Mouse (Mus musculus) heart, postnatal 36 days (tissue): ENCODE measurements around the gene Clcc1. TPM values are rescaled to one million over a fixed set of nuclear protein-coding genes. Genes with fewer than 3 reads are reported as not detected.
A peak's percentile ranks its signal among the peaks of the same experiment; 100 is the strongest.
"Not testable (repeated sequence)": the region's sequence is repeated elsewhere in the genome, so short reads cannot be mapped to it uniquely, and the experiment has no call there.

Source experiments
- DNase-seq, 2 experiments: peaks; one replicate each; pipeline ENCODE4 v3.0.0; 2021 to 2022
- intact Hi-C: fragments of 180-260 bp; cut with DNase I; formaldehyde crosslinking; loops from one replicate; pipeline ENCODE4 v1.15.1; 2025
- total RNA-seq, 2 experiments: library from RNA; stranded (reverse); gene quantifications; 2 replicates each; pipeline ENCODE4 v1.2.3; 2021

Gene Clcc1
- 10 to 100 TPM; 43.0 to 49.1 TPM for total RNA-seq

GRCm38 (mm10) chr3:108653710-108654379, at the start of gene Clcc1:
Gene Clcc1 (plus strand): TSS chr3:108653913.
- intact Hi-C loops = loop anchor here (5.0 to 10.0 kb wide), 2 partner anchors 82 to 239 kb away; partner anchors contain the start of genes Celsr2 and Taf13
- peak; percentile 97 for DNase-seq

GRCm38 (mm10) chr3:108608906-108609305, 44.8 kb upstream of the Clcc1 start:
- no peak for DNase-seq
- intact Hi-C loops = no loop called here

- DNase-seq = no peak
- intact Hi-C loops = no loop called here
Observed at GRCm38 (mm10) chr3:108634761-108635160, 19.0 kb upstream of the Clcc1 start.

GRCm38 (mm10) chr3:108639412-108639811, 14.3 kb upstream of the Clcc1 start:
- intact Hi-C loops = no loop called here
- DNase-seq = no peak

- intact Hi-C loops = no loop called here
- no peak for DNase-seq
Observed at GRCm38 (mm10) chr3:108640998-108641397, 12.7 kb upstream of the Clcc1 start.

GRCm38 (mm10) chr3:108644856-108645255, 8.9 kb upstream of the Clcc1 start:
- DNase-seq = no peak
- intact Hi-C loops = no loop called here

- intact Hi-C loops = no loop called here
- DNase-seq = no peak
Observed at GRCm38 (mm10) chr3:108646036-108646435, 7.7 kb upstream of the Clcc1 start.

- DNase-seq, intact Hi-C loops: not testable (repeated sequence)
Observed at GRCm38 (mm10) chr3:108647681-108648080, 6.0 kb upstream of the Clcc1 start.

GRCm38 (mm10) chr3:108652866-108653642, 659 bp upstream of the Clcc1 start:
- no peak for DNase-seq
- intact Hi-C loops = loop anchor here (5.0 to 10.0 kb wide), 2 partner anchors 81 to 238 kb away; partner anchors contain the start of genes Celsr2 and Taf13

- DNase-seq = no peak
- intact Hi-C loops = loop anchor here (5.0 to 10.0 kb wide), 2 partner anchors 82 to 240 kb away; partner anchors contain the start of genes Celsr2 and Taf13
Observed at GRCm38 (mm10) chr3:108654566-108654965, 853 bp downstream of the Clcc1 start.

GRCm38 (mm10) chr3:108655486-108655885, 1.8 kb downstream of the Clcc1 start:
- DNase-seq = no peak
- intact Hi-C loops = loop anchor here (10.0 kb wide), 1 partner anchor 241 kb away; the partner anchor contains the start of gene Celsr2

GRCm38 (mm10) chr3:108658612-108659011, 4.9 kb downstream of the Clcc1 start:
- DNase-seq = no peak
- intact Hi-C loops = loop anchor here (10.0 kb wide), 1 partner anchor 244 kb away; the partner anchor contains the start of gene Celsr2

GRCm38 (mm10) chr3:108660941-108661340, 7.2 kb downstream of the Clcc1 start:
- intact Hi-C loops = no loop called here

GRCm38 (mm10) chr3:108676616-108677015, 22.9 kb downstream of the Clcc1 start:
- intact Hi-C loops = no loop called here
- DNase-seq = no peak

More at GRCm38 (mm10) chr3:108660941-108661340, 7.2 kb downstream of the Clcc1 start:
- DNase-seq = no peak

- no peak for DNase-seq
Observed at GRCm38 (mm10) chr3:108681004-108681403, 27.3 kb downstream of the Clcc1 start.

GRCm38 (mm10) chr3:108683597-108683996, 29.9 kb downstream of the Clcc1 start:
- intact Hi-C loops, DNase-seq: not testable (repeated sequence)

More at GRCm38 (mm10) chr3:108681004-108681403, 27.3 kb downstream of the Clcc1 start:
- intact Hi-C loops = no loop called here

- no peak for DNase-seq
Observed at GRCm38 (mm10) chr3:108685701-108686100, 32.0 kb downstream of the Clcc1 start.

GRCm38 (mm10) chr3:108689015-108689441, 35.3 kb downstream of the Clcc1 start:
- no peak for DNase-seq
- intact Hi-C loops = no loop called here

More at GRCm38 (mm10) chr3:108685701-108686100, 32.0 kb downstream of the Clcc1 start:
- intact Hi-C loops = no loop called here

GRCm38 (mm10) chr3:108689446-108689845, 35.7 kb downstream of the Clcc1 start:
- no peak for DNase-seq
- intact Hi-C loops = no loop called here

GRCm38 (mm10) chr3:108689979-108690378, 36.3 kb downstream of the Clcc1 start:
- DNase-seq = no peak

GRCm38 (mm10) chr3:108694321-108694720, 40.6 kb downstream of the Clcc1 start:
- intact Hi-C loops = no loop called here
- no peak for DNase-seq

More at GRCm38 (mm10) chr3:108689979-108690378, 36.3 kb downstream of the Clcc1 start:
- intact Hi-C loops = no loop called here
